Mouse (Mus musculus): ENCODE data around the gene Tvp23b.

Tvp23b gene

DNA sequence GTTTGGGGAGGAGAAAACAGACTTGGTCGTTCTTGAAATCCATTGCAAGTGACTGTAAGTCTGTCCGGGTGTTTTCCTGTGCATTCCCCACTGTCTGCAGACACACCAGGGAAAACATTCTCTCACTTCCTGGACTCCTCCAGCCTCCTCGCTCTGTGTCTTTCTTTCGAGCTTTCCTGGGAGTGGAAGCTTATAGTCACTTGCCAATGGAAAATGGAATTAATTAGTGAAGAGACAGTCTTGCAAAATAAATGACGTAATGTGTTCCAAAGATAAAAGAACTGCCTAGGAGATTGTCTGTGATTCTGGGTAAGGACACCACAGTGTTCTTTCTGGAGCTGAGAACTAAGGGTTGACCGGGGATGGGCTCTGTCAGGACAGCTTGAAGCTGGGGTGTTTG is 64.3 kb downstream of the Tvp23b start:
- DNase-seq (ENCODE audit: low spot score in 2 of 2): no peak

DNA sequence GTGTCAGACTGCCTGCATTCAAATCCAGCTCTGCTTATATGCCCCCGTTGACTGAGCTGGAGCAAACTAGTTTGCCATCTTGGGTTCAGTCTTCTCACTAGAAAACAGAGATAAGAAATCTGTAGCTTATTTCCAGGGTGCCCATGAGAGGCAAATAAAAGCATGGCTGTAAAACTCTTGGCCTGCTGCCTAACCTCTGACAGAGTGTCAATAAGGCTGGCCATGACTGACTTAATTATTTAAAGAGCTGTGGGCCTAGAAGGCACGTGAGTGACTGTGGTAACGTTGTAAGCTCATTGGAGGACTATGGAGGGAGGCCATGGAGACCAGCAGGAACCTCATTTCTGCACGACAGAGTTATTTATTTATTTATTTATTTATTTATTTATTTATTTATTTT is 66.3 kb downstream of the Tvp23b start:
- DNase-seq (ENCODE audit: low spot score in 2 of 2): no peak

DNA sequence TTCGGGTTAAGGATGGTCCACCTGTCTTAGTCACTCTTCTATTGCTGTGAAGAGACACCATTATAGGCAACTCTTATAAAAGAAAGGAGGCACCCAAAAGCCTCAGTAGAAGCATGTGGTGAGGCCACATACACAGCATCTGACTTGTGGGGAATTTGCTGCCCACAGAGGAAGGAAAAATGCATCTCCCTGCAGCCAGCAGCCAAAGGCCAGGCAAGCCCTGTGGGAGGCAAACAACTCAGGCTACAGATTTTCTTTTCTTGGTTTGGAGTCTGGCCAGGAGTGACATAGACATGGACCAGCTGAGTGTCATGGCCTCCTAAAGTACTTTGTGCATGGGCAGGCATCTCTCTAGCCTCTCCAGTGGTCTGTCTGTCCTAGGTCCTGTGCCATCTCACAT is 70.3 kb downstream of the Tvp23b start:
- DNase-seq (ENCODE audit: low spot score in 2 of 2): no peak

DNA sequence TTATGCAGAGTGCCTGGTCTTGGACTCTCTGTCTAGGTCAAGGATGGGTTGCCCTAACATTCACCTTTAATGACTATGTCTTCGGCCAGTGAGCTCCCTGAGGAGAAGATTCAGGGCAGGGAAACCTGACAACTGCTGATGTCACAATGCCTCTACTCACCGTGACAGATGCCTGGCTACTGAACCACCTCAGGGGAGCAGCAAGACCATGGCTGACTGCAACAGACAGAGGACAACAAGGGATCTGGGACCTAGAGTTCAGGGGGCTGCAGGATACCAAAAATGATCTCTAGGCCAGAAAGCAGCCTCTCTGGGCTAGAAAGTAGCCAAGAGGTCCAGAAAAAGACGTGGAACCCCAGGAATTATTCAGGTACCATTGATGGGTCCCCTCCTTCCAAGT is 71.8 kb downstream of the Tvp23b start, which contains the start of gene Cdrt4:
Gene Cdrt4, plus strand, starts transcription at position 182 of the 400 bp plus-strand sequence.
- no peak for DNase-seq (ENCODE audit: low spot score in 2 of 2)

DNA sequence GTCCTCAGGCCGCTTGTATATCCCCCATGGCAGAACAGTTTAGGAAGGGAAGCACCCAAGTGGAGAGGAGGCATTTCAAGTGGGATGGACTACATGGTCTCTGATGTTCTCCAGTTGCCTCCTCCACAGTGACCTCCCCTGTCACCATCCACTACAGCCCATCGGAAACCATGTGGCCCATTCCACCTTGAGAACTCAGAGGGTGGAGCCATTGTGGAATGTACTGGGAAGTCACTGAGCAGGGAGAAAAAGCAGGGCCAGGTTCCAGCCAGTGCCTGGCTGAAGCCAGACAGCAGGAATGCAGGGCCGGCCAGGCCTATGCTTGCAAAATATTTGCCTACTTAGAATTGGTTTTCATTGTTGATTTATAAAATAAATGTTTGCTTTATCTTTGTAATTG is 75.5 kb downstream of the Tvp23b start:
- DNase-seq (ENCODE audit: low spot score in 2 of 2): no peak

DNA sequence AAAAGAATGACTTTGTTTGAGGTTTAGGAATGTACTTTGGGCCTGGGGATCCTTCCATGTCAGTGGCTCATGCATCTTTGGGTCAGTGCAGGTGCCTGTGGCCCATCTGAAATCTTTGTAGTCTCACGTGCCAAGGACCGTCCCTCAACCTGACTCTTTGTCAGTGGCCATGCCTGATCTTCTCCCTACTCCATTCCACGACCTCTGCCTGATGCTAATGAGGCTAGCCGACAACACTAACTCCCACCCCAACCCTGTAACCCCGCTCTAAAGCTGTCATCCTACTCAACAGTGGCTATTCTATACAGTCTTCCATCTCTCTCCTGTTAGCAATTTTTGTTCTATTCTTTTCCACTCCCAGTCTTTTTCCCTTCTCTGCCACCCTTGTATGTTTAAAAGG is 75.9 kb downstream of the Tvp23b start:
- no peak for DNase-seq (ENCODE audit: low spot score in 2 of 2)

DNA sequence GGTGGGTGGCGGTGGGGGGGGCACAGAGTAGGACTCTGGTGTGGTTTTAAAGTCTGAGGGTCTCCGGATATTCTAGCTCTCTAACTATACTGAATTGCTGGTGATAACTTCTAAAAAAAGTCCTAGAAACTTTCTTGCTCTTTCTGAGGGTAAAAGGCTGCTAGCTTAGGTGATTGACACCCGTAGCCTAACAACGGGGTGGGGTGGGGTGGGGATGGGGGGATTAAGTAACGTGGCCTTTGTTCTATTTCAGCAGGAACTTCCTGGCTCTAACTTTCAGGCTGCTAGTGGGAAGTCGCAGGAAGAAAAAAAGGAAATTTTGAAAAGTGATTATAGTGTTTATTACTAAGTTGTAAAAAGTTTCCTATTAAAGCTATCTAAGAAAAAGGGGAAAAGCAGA is 76.5 kb downstream of the Tvp23b start:
- DNase-seq (ENCODE audit: low spot score in 2 of 2): no peak

DNA sequence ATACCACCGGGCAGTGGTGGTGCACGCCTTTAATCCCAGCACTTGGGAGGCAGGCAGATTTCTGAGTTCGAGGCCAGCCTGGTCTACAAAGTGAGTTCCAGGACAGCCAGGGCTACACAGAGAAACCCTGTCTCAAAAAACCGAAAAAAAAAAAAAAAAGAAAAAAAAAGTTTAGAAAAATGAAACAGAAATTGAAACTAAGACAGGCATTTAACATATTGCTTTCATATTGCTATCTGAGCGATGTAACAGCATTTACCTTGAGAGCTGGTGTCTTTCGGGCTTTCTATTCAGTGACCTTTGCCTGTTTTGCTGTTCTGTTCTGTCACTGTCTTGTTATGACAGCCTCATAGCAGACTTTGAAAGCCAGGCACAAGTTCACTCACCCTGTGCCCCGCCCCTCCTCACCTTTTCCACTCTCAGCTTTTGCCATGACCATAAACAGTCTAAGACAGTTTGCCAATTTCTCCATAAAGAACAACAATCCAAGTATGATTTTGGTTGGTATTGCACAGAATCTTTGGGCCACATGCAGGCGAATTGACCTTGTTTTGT is 78.4 kb downstream of the Tvp23b start:
- DNase-seq (ENCODE audit: low spot score in 2 of 2): no peak

DNA sequence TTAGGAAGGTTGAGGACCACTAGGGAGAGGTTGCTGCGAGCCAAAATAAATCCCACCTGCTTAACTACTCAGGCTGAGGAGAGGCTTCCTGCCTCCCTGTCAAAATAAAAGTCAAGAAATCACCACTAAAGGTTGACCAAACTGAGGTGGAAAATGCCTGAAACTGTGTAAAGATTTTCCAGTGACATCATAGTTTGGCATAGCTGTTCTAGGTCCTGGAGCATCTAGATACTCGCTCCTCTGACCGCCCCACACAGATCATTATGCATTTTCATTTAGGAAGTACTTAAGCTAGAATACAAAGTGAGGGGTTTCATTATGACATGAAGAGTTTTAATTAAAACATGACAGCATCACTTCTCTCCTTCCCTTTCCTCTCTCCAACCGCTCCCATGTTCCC is 84.0 kb downstream of the Tvp23b start:
- DNase-seq (ENCODE audit: low spot score in 2 of 2): no peak

DNA sequence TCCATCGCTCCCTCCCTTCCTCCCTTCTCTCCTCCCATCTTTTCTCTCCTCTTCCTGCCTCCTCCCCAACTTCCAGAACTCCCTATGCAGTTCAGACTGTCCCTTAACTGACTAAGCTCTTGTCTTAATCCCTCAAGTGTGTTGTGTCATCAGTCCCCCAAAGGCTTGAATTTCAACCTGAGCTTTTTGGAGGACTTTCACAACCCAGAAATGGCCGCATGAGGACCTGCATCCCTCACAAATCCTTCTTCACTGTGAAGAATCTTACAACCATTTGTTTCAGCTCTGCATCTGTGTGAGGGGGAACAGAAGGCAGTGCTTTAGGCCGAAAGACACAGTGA is 87.1 kb downstream of the Tvp23b start:
- no peak for DNase-seq (ENCODE audit: low spot score in 2 of 2)

All from thymus, postnatal 10 days (tissue).